Mouse (Mus musculus): ENCODE measurements at regions not wholly inside any gene's neighbourhood (a gene's known extent, or its start where the extent isn't known, plus 50 kb on each side); places are given as distances from the start of the nearest gene placed in this dataset.

- TF ChIP-seq CTCF (IDR thresholded peaks at IDR 0.05; ENCODE audit: low read depth, low read length) (no peak), POLR2A (IDR thresholded peaks at IDR 0.05; ENCODE audit: insufficient read depth, low read length) (no peak), EP300 (IDR thresholded peaks at IDR 0.05; ENCODE audit: insufficient read depth, low read depth, low read length) (no peak)
These were observed 767.7 kb upstream of the Adgrl2 start for GRCm38 (mm10) chr3:149757910-149758592.
